Mouse (Mus musculus) midbrain, embryonic 16.5 days (tissue): ENCODE data around the gene Tppp3. TPM values are rescaled to one million over a fixed set of nuclear protein-coding genes. Genes with fewer than 3 reads are reported as not detected.

Experiments
- ATAC-seq: fragments of 200-750 bp; cut with Nextera tagmentation; 2 replicates; pipeline ENCODE4 v1.8.0; 2017; ENCODE audit warnings: moderate TSS enrichment
- H3K27ac ChIP-seq: fragments of 300-500 bp; sonication (generic); 2 replicates; pipeline ENCODE4 v1.5.1; 2014; ENCODE audit warnings: mild to moderate bottlenecking, low read length, mixed read lengths
- H3K27me3 ChIP-seq: fragments of 300-500 bp; sonication (generic); 2 replicates; pipeline ENCODE4 v1.6.1; 2014; ENCODE audit warnings: low read depth, low read length, mixed read lengths; ENCODE audit not compliant: control insufficient read depth, insufficient read depth
- H3K36me3 ChIP-seq: fragments of 300-500 bp; sonication (generic); 2 replicates; pipeline ENCODE4 v1.6.1; 2014; ENCODE audit warnings: mild to moderate bottlenecking, low read length, moderate library complexity, mixed read lengths; ENCODE audit not compliant: control insufficient read depth, insufficient read depth
- H3K4me1 ChIP-seq: fragments of 300-500 bp; sonication (generic); 2 replicates; pipeline ENCODE4 v1.6.1; 2014; ENCODE audit warnings: mild to moderate bottlenecking, low read length, mixed read lengths; ENCODE audit not compliant: control insufficient read depth, insufficient read depth
- H3K4me2 ChIP-seq: fragments of 300-500 bp; sonication (generic); 2 replicates; pipeline ENCODE4 v1.6.1; 2014; ENCODE audit warnings: mild to moderate bottlenecking, low read length, mixed read lengths
- H3K4me3 ChIP-seq: fragments of 300-500 bp; sonication (generic); 2 replicates; pipeline ENCODE4 v1.5.1; 2014; ENCODE audit warnings: low read depth, mild to moderate bottlenecking, low read length, moderate library complexity, mixed read lengths
- H3K9ac ChIP-seq: fragments of 300-500 bp; sonication (generic); 2 replicates; pipeline ENCODE4 v1.6.1; 2014; ENCODE audit warnings: low read depth, low read length, mixed read lengths
- H3K9me3 ChIP-seq: fragments of 300-500 bp; sonication (generic); replicated peaks from 2 replicates; pipeline ENCODE4 v1.6.1; 2014; ENCODE audit warnings: mild to moderate bottlenecking, low read length, mixed read lengths; ENCODE audit not compliant: control insufficient read depth, poor library complexity, severe bottlenecking
- WGBS: fragments of 180-500 bp; shearing (Covaris S2); extraction: QIAGEN DNeasy Blood & Tissue Kit; methylation state at CpG from one replicate; pipeline ENCODE4 v1.1.7; 2014; 5-methylcytosine and 5-hydroxymethylcytosine counted together
- polyA plus RNA-seq: library from polyadenylated mRNA; unstranded; fragments of >200 nt; fragmentation: Nextera tagmentation; extraction: Ambion mirVana; gene quantifications from 2 replicates; pipeline ENCODE4 v1.2.1, GENCODE M21; 2015

Tppp3 gene
- polyA plus RNA-seq, 1 experiment from 2014 or later: 159 TPM

DNA sequence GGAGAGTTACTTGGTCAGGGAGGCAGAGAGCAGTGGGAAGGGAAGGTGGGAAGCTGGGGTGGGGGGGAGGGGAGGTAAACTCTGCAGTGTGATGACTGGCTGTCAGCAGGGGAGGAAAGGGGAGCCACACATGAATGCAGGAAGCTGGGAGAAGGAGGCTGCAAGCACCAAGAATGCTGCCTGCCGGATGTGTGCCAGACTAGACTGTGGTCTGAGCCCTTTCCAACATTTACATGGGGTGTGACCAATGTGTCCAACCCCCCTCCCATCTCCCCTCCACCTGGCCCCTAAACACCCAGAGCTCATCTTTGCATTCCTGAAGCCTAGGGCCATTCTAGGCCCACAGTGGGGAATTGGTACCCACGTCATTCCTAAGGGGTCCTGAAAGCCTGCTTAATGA is 9.7 kb upstream of the Tppp3 start:
- 35% methylated on average over 2 of the region's 2 CpGs for WGBS
- H3K4me1 ChIP-seq: no peaks in the 10 kb centered on the region
- no peak overlapping the region for H3K9ac ChIP-seq
- no peak overlapping the region for H3K4me3 ChIP-seq
- no peak overlapping the region for H3K27ac ChIP-seq
- H3K9me3 ChIP-seq: no peaks in the 10 kb centered on the region
- ATAC-seq: no peak
- H3K27me3 ChIP-seq: no peaks in the 10 kb centered on the region
- no peaks in the 10 kb centered on the region for H3K36me3 ChIP-seq
- H3K4me2 ChIP-seq: no peak overlapping the region

DNA sequence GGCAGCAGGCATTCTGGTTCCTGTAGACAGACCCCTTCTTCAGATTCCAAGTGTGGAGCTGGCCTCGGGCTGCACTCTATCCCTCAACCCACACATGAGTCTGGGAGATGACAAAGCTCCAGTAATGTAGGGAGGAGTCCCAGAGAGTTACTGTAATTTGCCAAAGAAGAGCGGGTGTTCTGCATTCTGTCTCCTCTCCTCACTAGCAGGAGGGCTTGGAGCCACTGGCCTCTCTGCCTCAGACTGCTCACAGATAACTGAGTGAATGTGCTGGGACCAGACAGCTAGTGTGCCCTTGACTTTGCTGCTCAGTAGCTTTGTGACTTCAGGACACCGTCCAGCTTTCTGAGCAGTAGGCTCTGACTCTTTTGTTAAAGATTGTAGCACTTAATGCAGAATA is 6.5 kb upstream of the Tppp3 start:
- 81% methylated on average over 3 of the region's 3 CpGs for WGBS
- no peaks in the 10 kb centered on the region for H3K9me3 ChIP-seq
- H3K36me3 ChIP-seq: no peaks in the 10 kb centered on the region

DNA sequence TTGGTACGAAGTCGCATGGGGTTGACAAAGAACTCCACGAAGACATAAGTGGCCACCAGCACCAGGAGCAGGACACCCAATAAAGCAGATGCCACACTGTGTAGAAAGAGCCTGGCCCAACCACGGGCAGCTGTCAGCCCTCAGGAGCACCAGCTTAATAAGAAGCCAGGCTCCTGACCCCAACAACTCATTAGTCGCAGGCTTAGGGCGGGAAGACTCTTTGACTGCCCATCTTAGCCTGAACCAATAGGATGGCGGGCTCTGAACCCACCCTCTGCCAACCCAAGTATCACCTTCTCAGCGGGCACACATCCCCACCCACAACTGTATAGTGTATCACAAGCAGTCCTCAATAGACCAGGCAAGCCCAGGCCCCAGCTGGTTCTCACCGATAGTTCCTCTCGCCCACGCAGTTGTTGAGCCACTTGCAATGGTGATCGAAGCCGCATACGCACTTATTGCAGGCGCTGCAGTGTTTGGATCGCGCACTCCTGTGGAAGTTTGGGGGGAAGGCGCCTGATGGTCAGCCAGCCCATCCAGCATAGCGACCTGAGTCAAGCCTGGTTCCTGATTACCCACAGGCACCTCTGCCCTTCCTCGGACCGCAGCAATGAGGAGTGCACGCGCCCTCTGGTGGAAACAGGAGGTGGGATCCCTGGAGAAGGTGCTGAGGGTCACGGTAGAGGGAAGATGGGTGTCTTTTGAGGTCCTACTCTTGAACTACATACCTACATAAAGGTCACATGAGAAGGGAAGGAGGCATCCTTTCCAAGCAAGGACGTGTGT is 5.5 kb upstream of the Tppp3 start:
- Histone ChIP-seq H3K4me2 (no peak overlapping the region), H3K27ac (no peak overlapping the region), H3K9me3 (no peaks in the 10 kb centered on the region), H3K4me3 (no peak overlapping the region), H3K36me3 (no peaks in the 10 kb centered on the region), H3K9ac (no peak overlapping the region), H3K27me3 (no peaks in the 10 kb centered on the region), H3K4me1 (peaks cover 16% of the 10 kb centered on the region; the same call in 1 of the 2 replicates)
- no peak for ATAC-seq
- WGBS: 42% methylated on average over 25 of the region's 25 CpGs

More for the DNA sequence above, 6.5 kb upstream of the Tppp3 start:
- Histone ChIP-seq H3K27ac (no peak overlapping the region), H3K27me3 (no peaks in the 10 kb centered on the region), H3K4me3 (no peak overlapping the region), H3K4me2 (no peak overlapping the region), H3K4me1 (peaks cover 16% of the 10 kb centered on the region; the same call in 1 of the 2 replicates), H3K9ac (no peak overlapping the region)
- ATAC-seq: no peak

DNA sequence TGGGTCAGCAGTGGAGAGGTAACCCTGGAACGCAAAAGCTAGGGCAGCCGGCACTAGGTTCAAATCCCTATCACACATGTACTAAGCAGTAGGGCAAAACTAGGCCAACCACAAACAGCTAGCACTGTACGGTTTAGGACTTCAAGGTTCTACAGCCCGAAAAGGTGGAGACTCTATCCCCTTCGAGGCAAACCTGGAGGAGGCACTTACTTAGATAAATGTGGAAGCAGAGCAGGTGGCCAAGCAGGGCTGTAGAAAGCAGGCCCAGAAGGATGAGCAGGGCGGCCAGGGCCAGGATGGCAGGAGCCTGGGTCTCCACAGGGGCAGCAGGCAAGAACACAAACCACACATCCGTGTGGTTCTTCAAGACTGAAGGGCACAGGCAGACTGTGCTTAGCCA is 4.8 kb upstream of the Tppp3 start:
- Histone ChIP-seq H3K4me3 (no peak overlapping the region), H3K4me2 (no peak overlapping the region), H3K9ac (no peak overlapping the region), H3K36me3 (no peaks in the 10 kb centered on the region), H3K27me3 (no peaks in the 10 kb centered on the region), H3K9me3 (no peaks in the 10 kb centered on the region), H3K4me1 (peaks cover 19% of the 10 kb centered on the region; the same call in 1 of the 2 replicates), H3K27ac (no peak overlapping the region)
- ATAC-seq: no peak
- whole genome bisulfite sequencing: 91% methylated on average over 7 of the region's 7 CpGs

DNA sequence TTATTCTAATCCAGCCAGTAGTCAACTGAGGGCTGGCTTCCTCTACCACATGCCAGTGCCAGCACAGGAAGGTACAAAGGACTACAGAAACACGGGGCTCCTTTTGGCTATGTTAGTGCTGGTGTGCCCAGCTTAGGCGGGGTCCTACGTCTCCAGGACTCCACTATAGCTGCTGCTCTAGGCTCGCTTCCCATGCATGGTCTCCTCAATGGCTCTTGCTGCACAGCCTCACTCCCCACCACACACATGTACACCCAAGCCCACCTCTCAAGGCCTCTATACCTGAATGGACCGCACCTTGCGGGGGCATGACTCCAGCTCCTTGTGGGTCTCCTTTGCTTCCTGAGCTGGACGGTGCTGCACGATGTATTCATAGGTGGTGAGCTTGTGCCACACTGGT is 4.4 kb upstream of the Tppp3 start:
- WGBS: 92% methylated on average over 8 of the region's 8 CpGs
- Histone ChIP-seq H3K36me3 (no peaks in the 10 kb centered on the region), H3K9me3 (no peaks in the 10 kb centered on the region), H3K27me3 (no peaks in the 10 kb centered on the region), H3K4me1 (peaks cover 22% of the 10 kb centered on the region), H3K9ac (no peak overlapping the region), H3K4me2 (no peak overlapping the region), H3K27ac (no peak overlapping the region), H3K4me3 (no peak overlapping the region)
- no peak for ATAC-seq

DNA sequence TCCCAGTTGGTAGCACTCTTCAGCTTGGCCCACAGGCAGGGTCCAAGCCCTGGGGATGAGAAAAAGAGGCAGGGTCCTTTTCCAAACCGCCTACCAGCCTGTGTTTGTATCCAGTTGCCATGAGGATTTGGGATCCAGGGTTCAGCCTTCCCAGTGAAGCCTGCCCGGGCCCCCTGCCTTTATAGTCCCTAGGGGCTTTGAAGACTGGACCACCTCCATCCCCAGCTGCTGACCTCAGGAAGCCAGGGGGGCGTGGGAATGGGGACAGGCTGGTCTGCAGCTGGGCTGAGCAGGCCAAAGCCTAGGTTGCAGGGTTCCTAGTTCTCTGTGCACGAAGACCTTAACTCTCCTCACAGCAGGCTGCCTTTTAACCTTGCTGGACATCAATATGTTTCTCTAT is 3.9 kb upstream of the Tppp3 start:
- WGBS: 37% methylated on average over 4 of the region's 4 CpGs
- H3K9ac ChIP-seq: no peak overlapping the region

DNA sequence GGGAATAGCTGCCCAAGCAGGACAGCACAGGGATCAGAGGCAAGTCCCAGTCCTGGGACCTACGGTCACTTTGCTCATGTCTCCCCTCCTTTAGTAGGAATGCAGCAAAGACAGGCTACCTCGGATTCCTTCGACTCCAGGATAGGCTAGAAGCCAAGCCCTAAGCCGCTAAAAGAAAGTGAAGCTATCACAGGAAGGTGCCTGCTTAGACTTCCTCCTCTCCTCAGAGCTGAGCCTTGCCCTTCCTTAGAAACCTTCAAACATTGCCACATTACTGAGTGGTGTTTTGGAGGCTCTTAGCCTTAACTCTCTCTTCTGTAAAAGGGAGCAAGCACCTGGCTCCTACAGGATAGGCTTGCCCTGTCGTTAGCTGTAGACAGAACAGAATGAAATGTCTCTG is 3.4 kb upstream of the Tppp3 start:
- peaks cover 32% of the 10 kb centered on the region for H3K4me1 ChIP-seq
- H3K27me3 ChIP-seq: no peaks in the 10 kb centered on the region
- WGBS: 42% methylated on average over 5 of the region's 5 CpGs
- no peak overlapping the region for H3K4me2 ChIP-seq
- no peaks in the 10 kb centered on the region for H3K9me3 ChIP-seq
- H3K36me3 ChIP-seq: no peaks in the 10 kb centered on the region
- H3K9ac ChIP-seq: peak overlapping the region; percentile 37; the same call in 1 of the 2 replicates
- no peak for ATAC-seq
- H3K27ac ChIP-seq: no peak overlapping the region
- no peak overlapping the region for H3K4me3 ChIP-seq

More for the DNA sequence above, 3.9 kb upstream of the Tppp3 start:
- Histone ChIP-seq H3K4me3 (no peak overlapping the region), H3K9me3 (no peaks in the 10 kb centered on the region), H3K4me1 (peaks cover 27% of the 10 kb centered on the region), H3K27ac (no peak overlapping the region; the same call in 1 of the 2 replicates), H3K36me3 (no peaks in the 10 kb centered on the region), H3K27me3 (no peaks in the 10 kb centered on the region), H3K4me2 (no peak overlapping the region)
- ATAC-seq: no peak

DNA sequence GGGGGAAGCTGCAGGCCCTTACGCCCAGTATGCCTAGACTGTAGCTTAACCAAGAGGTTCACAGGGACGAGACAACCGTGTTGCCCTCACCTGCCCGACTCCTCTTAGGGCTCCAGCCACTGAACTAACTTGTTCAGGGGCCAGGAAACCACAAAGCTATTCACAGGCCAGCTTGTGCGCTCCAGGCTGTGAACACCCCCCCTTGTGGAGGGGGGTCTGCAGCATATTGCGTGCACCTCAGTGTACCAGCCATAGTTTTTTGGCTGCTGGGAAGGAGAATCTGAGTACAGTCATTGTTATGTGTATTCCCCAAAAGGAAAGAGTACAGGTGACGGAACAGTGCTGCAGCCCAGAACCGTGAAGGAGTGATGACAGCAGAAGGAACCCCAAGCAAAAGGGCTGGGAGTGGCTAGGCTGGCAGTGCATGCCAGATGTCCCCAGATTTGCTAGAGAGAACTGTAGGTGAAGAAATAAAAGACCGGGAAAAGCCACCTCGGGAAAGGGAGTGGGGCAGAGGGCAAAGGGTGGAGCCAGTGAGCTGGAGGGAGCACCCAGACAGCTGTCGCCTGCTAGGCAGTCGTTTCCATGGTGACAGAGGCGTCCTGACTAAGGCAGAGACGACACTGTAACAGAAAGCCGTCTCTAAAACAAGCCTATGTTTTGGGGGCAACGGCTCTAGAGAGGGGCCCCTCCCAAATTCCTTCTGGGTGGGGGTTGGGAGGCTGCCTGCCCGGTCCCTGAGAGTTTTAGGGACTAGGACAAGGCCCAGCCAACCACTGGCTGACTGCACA is 2.7 kb upstream of the Tppp3 start:
- Histone ChIP-seq H3K9ac (peak overlapping the region; percentile 35; the same call in 1 of the 2 replicates), H3K4me1 (peaks cover 38% of the 10 kb centered on the region), H3K27ac (peak overlapping the region; percentile 26; the same call in 1 of the 2 replicates), H3K27me3 (no peaks in the 10 kb centered on the region), H3K4me2 (no peak overlapping the region), H3K9me3 (no peaks in the 10 kb centered on the region), H3K4me3 (no peak overlapping the region), H3K36me3 (no peaks in the 10 kb centered on the region)
- 27% methylated on average over 17 of the region's 17 CpGs for WGBS
- ATAC-seq: no peak

DNA sequence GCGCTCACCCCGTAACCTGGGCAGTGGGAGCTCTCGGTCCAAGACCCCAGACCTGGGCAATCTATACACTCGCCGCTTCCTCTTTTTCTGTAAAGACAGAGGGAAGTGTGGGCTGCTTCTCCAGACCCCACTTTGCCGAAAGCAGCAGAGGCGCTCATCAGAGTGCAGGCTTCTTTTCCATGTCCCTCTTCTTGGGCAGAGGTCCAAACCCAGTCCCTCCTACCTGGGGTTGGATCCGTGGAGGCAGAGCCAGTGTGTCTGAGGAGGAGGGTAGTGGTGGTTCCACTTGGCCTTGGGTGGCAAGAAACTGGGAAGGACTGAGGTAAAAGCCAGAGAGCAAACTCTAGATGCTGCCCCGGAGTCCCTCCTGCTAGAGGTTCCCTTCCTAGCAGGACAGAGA is 1.7 kb upstream of the Tppp3 start:
- H3K27me3 ChIP-seq: no peaks in the 10 kb centered on the region
- H3K27ac ChIP-seq: no peak overlapping the region
- H3K4me1 ChIP-seq: peaks cover 41% of the 10 kb centered on the region
- no peak for ATAC-seq
- no peak overlapping the region for H3K4me2 ChIP-seq
- H3K4me3 ChIP-seq: no peak overlapping the region
- WGBS: 59% methylated on average over 9 of the region's 9 CpGs
- H3K9ac ChIP-seq: no peak overlapping the region
- H3K36me3 ChIP-seq: no peaks in the 10 kb centered on the region; the same call in 1 of the 2 replicates
- no peaks in the 10 kb centered on the region for H3K9me3 ChIP-seq
